Mouse (Mus musculus) lung, adult 18-20 months (tissue): ENCODE measurements around the gene Slc2a10.
"Not testable (repeated sequence)": the region's sequence is repeated elsewhere in the genome, so short reads cannot be mapped to it uniquely, and the experiment has no call there.

Source experiments
- DNase-seq, 2 experiments: peaks; one replicate each; pipeline ENCODE4 v3.0.0; 2022; ENCODE audit warnings: mixed read lengths in 2 of 2

Gene Slc2a10

GRCm38 (mm10) chr2:165509686-165510085 lies 6.1 kb downstream of the Slc2a10 start:
- no peak for DNase-seq

GRCm38 (mm10) chr2:165510466-165510865 lies 6.9 kb downstream of the Slc2a10 start:
- DNase-seq = no peak

DNA sequence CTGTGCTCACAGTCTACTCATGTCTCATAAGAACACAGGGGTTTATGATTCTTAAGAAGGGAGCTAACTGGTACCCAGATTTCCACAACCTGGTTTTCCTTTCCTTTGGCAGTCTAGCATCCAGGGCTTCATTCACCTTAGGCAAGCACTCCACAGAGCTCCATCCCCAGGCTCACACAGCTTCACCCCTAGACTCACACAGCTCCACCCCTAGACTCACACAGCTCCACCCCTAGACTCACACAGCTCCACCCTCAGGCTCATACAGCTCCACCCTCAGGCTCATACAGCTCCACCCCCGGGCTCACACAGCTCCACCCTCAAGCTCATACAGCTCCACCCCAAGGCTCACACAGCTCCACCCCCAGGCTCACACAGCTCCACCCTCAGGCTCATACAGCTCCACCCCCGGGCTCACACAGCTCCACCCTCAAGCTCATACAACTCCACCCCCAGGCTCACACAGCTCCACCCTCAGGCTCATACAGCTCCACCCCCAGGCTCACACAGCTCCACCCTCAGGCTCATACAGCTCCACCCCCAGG lies 7.4 kb downstream of the Slc2a10 start:
- DNase-seq = not testable (repeated sequence)

DNA sequence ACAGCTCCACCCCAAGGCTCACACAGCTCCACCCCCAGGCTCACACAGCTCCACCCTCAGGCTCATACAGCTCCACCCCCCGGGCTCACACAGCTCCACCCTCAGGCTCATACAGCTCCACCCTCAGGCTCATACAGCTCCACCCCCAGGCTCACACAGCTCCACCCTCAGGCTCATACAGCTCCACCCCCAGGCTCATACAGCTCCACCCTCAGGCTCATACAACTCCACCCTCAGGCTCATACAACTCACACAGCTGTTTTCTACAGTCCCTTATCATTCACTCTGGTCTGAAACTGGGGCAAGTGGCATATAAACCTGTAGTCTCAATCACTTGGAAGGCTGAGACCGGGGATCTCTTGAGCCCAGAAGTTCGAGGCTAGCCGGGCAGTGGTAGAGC lies 7.9 kb downstream of the Slc2a10 start:
- not testable (repeated sequence) for DNase-seq

GRCm38 (mm10) chr2:165512426-165512825 lies 8.8 kb downstream of the Slc2a10 start:
- DNase-seq = no peak

DNA sequence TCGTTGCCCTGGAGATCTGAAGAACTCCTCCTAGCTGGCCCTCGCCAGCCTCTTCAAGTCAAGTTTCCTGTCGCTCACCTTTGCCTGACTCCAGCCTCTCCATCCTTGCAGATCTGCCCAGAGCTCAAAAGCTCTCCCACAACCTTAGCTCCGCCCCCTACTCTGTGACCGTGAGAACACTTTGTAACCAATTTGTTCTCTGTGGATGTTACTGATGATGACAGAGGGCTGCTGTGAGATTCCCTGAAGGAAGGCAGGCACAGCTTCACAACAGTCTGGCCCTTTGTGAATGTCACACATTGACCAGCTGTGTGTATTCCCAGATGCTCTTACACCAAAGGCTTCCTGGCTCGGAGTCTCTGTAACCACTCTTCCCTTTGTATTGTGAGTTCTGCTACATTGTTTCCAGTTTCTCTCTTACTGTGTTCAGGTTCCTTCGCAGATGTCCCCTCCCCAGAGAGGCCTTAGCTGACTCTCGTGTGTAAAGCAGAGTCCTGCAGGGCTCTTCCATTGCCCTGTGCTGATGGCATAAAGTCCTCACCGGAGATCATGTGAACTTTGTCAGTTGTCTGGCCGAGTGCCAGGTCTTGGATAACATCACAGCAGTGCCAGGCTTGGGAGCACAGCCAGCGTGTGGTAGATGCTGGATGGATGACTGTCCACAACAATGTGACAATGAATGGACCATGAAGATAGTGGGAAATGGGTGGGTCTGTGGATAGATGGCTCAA lies 9.4 kb downstream of the Slc2a10 start:
- peak; percentile 53 to 72 for DNase-seq

- DNase-seq = no peak
Observed at GRCm38 (mm10) chr2:165515178-165515728, 11.7 kb downstream of the Slc2a10 start.

GRCm38 (mm10) chr2:165525609-165526008 lies 22.0 kb downstream of the Slc2a10 start:
- DNase-seq = peak in 1 of 2 experiments; percentile 12

DNA sequence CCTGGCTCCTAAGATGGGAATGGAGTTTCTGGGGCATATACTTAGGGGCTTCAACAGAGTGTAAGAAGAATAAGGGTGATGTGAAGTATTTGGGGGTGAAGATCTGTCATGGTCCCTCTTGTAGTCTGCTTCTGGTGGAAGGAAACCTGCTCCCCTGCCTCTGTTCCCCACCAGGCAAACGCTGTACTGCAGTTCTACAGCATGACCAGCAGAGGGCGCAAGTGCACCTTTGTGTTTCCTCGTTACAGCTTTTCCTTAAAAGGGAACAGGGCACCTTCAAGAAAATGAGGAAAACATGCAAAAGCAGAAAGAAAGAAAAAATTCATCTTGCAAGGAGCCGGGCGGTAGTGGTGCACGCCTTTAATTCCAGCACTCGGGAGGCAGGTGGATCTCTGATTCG lies 25.5 kb downstream of the Slc2a10 start:
- peak; percentile 34 to 40 for DNase-seq

DNA sequence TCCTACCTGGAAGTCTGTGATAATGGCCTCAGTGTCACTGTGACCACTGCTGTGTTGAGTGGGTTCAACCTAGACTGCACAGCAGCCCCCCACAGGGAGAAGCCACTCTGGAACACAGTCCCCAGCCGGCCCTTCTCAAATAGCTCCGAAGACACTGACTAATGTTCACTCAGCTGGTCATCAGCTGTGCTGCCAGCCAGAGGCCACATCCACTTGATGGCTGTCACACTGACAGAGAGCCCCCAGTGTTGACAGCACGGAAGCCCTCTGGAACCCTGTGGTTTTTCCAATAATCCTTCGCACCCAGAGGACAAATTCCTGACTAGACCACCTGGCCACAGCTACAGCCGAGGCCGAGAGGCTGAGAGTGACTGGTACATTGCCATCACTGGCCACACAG lies 30.2 kb downstream of the Slc2a10 start:
- no peak for DNase-seq

DNA sequence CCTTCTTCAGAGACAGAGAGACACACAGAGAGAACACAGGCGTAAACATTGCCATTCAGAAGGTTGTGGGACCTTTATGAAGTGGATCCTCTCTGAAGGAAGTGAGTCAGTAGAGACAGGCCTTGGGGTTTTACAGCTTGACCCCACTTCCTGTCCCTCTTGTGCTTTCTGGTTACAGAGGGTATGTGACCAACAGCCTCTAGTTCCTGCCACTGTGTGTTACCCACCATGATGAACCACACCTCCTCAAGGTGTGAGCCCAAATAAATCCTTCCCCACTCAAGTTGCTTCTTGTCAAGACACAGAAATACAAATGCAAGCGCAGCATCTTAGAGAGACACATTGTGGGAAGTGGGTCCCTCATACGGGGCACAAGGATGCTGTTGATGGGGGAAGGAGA lies 37.4 kb downstream of the Slc2a10 start:
- no peak for DNase-seq

- no peak for DNase-seq
Observed at GRCm38 (mm10) chr2:165542939-165543669, 39.5 kb downstream of the Slc2a10 start.

DNA sequence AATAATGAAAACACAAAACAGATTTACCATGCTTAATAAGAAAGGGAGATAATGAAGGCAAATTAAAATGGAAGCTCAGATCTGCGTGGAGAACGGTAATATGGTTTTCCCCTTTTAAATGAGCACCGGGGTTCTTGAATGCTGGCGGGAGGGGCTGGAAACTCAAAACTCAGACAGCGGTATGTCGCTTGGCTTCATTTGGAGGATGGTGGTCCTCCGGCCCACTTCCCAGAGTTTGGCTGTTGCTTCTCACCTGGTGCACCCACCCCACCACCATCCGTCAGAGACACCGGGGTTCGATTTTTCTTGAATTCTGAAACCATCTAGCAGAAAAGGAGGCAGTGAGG lies 40.1 kb downstream of the Slc2a10 start:
- DNase-seq = no peak

- DNase-seq = no peak
Observed at GRCm38 (mm10) chr2:165545687-165546086, 42.1 kb downstream of the Slc2a10 start.

DNA sequence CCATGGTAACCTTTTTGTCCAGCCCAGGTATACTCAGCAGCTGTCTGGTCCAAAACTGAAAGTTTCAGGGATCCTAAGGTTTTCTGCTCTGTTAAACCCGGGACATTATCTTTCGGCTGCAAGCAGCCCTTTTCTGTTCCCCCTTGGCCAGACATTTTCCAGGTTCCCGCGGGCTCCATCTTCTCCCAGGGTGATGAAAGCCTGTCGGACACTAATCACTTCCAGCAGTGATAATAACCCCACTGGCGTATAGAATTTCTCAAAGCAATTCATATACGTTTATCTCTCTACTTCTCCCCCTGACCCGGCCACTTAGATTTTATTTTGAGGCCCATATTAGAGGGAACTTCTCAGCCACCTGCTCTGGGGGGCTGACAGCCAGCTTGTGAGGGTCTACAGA lies 42.8 kb downstream of the Slc2a10 start:
- no peak for DNase-seq

DNA sequence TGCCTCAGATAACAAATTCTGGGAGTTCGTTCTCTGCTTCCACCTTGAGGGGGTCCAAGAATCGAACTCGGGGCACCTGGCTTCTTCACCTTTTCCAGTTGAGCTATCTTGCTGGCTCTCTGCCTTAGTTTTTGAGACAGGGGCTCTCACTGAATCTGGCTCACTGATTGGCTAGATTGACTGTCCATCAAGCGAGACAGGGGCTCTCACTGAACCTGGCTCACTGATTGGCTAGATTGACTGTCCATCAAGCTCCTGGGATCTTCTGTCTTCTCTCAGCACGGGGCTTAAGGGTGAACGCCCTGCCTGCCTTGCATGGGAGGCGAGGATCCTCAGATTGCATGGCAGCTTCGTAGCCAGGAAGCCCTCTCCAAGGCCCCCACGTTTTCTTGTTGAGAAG lies 43.8 kb downstream of the Slc2a10 start:
- DNase-seq = peak; percentile 22 to 36

- DNase-seq = no peak
Observed at GRCm38 (mm10) chr2:165548627-165549026, 45.0 kb downstream of the Slc2a10 start.

DNA sequence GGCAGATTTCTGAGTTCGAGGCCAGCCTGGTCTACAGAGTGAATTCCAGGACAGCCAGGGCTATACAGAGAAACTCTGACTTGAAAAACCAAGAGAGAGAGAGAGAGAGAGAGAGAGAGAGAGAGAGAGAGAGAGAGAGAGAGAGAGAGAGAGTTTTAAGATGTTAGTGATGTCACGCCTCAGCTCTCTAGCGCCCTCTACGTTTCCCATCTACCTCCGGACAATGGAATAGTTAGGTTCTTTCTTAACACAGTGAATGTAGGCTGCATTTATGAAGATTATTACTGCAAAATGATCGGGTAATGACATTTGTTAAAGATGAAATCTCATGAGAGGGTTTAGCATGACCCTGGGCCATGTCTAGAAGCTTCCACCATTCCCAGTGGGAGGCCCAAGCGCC lies 46.8 kb downstream of the Slc2a10 start:
- not testable (repeated sequence) for DNase-seq

GRCm38 (mm10) chr2:165554066-165554465 lies 50.5 kb downstream of the Slc2a10 start:
- no peak for DNase-seq

- DNase-seq = no peak
Observed at GRCm38 (mm10) chr2:165557278-165557677, 53.7 kb downstream of the Slc2a10 start.

- DNase-seq = peak in 1 of 2 experiments; percentile 36
Observed at GRCm38 (mm10) chr2:165558916-165559315, 55.3 kb downstream of the Slc2a10 start.

- DNase-seq = peak in 1 of 2 experiments; percentile 5
Observed at GRCm38 (mm10) chr2:165559506-165560235, 56.1 kb downstream of the Slc2a10 start.

GRCm38 (mm10) chr2:165561861-165562260 lies 58.3 kb downstream of the Slc2a10 start:
- DNase-seq = no peak
